ENCODE assay signal across 25 mouse cellular contexts in genomic region chr10:42010761-42011435, GRCm38 (mm10). TPM values are rescaled to one million over a fixed set of nuclear protein-coding genes. Genes with fewer than 3 reads are reported as not detected.
DNase-seq lines count a peak whose midpoint lies in the region; ATAC-seq lines count a peak whose summit lies in the region.
"Had no signal": no experiment of that assay in that cellular context is flagged by ENCODE, and none has a peak within 500 bp of the region (broad histone marks: within the 10 kb centered on the region; RNA-seq: fewer than 3 reads in every experiment).

No protein-coding gene starts in this region.

- H3K36me3 ChIP-seq in hindbrain, embryonic 10.5 days, result no peaks in the 10 kb centered on the region
- H3K36me3 ChIP-seq: forebrain, embryonic 12.5 days; heart, embryonic 13.5 days; limb, embryonic 13.5 days; midbrain, embryonic 13.5 days had no signal

- H3K9me3 ChIP-seq in hindbrain, embryonic 10.5 days, result no peaks in the 10 kb centered on the region
- H3K9me3 ChIP-seq: forebrain, embryonic 12.5 days; heart, embryonic 13.5 days; limb, embryonic 13.5 days; midbrain, embryonic 13.5 days had no signal

- peaks cover 4% of the 10 kb centered on the region for H3K27me3 ChIP-seq in hindbrain, embryonic 10.5 days (ENCODE audit: insufficient read depth, poor library complexity, severe bottlenecking)
- H3K27me3 ChIP-seq: CH12.LX, Patski had no signal

- H3K27ac ChIP-seq in hindbrain, embryonic 10.5 days, result no peak overlapping the region
- H3K27ac ChIP-seq: forebrain, embryonic 12.5 days; heart, embryonic 13.5 days; limb, embryonic 13.5 days; midbrain, embryonic 13.5 days had no signal

- peak; percentile 90 for ATAC-seq in frontal cortex, adult (ENCODE audit: low TSS enrichment)
- no peak for ATAC-seq in erythroblast, adult 5-6 weeks (replicated peaks; ENCODE audit: low FRiP score, poor library complexity, severe bottlenecking)
- ATAC-seq: hindbrain, embryonic 16.5 days; midbrain, embryonic 13.5 days; Patski had no signal

- WGBS in hindbrain, embryonic 10.5 days, result 84% methylated on average over 10 of the region's 10 CpGs

- H3K4me1 ChIP-seq in hindbrain, embryonic 10.5 days (replicated peaks), result no peaks in the 10 kb centered on the region
- H3K4me1 ChIP-seq: forebrain, embryonic 12.5 days; midbrain, embryonic 13.5 days had no signal

- DNase-seq in frontal cortex, postnatal 14 days (ENCODE audit: low spot score in 2 of 2), result no peak
- DNase-seq in 3T3-L1 (ENCODE audit: low read depth, low spot score), result peak; percentile 60
- DNase-seq in NIH3T3 (ENCODE audit: low read depth), result peak; percentile 68
- DNase-seq in left cerebral cortex, adult 18-20 months (ENCODE audit: low spot score in 2 of 2), result peak; percentile 34 to 44
- no peak for DNase-seq in spleen, postnatal 36 days (ENCODE audit: low spot score in 2 of 2)
- no peak for DNase-seq in hindbrain, embryonic 10.5 days (ENCODE audit: low spot score)
- DNase-seq: adrenal gland, postnatal 10 days; cerebellum, adult 11 months; cerebellum, postnatal 10 days; heart, postnatal 10 days; kidney, adult 2 months; kidney, postnatal 36 days; lung, postnatal 36 days; retina, postnatal 1 day had no signal

- no peak overlapping the region for H3K4me3 ChIP-seq in hindbrain, embryonic 10.5 days
- H3K4me3 ChIP-seq: erythroblast, embryonic 14.5 days; forebrain, embryonic 12.5 days; heart, embryonic 13.5 days; limb, embryonic 13.5 days; midbrain, embryonic 13.5 days had no signal

RNA-seq across cellular contexts. Expression of gene Armc2, which starts 7.3 kb away (rescaled TPM):
- 10 to 100 TPM; 12.2 to 16.9 TPM for total RNA-seq in left cerebral cortex, adult 18-20 months (2021)
- polyA plus RNA-seq in hindbrain, embryonic 10.5 days (2016; fragmentation: Nextera tagmentation; extraction: Ambion mirVana), result 2.6 and 3.5 TPM in 2 replicates
- total RNA-seq in erythroblast, adult 5-6 weeks (2015; ENCODE audit: low replicate concordance), result not detected in 2 replicates
- total RNA-seq in erythroblast, adult 5-6 weeks (2017; ENCODE audit: low replicate concordance), result not detected in 2 replicates
- total RNA-seq: megakaryocyte, adult 5-6 weeks had no signal
- polyA plus RNA-seq: erythroblast, embryonic 14.5 days had no signal

Comparison
In these comparisons a context has a peak if more than half of its experiments do, and no peak if none do; other contexts are left out.
1. DNase-seq: peak in 3T3-L1 (single experiment), NIH3T3 (single experiment) and left cerebral cortex, adult 18-20 months (2 of 2); none in frontal cortex, postnatal 14 days (0 of 2), spleen, postnatal 36 days (0 of 2) and hindbrain, embryonic 10.5 days (single experiment).
2. RNA of gene Armc2, which starts 7.3 kb away (total RNA-seq): 12.2 to 16.9 TPM in left cerebral cortex, adult 18-20 months; not detected in erythroblast, adult 5-6 weeks; every median in the first group is over 10 times any median in the second.